Mouse (Mus musculus) frontal cortex, postnatal 10 days (tissue): ENCODE data around the gene Pth1r.
"Not testable (repeated sequence)": the region's sequence is repeated elsewhere in the genome, so short reads cannot be mapped to it uniquely, and the experiment has no call there.

ENCODE experiments used
- DNase-seq, 2 experiments: peaks; one replicate each; pipeline ENCODE4 v3.0.0; 2022; ENCODE audit warnings: low spot score in 2 of 2, mixed read lengths in 1 of 2

The Pth1r gene

GRCm38 (mm10) chr9:110684100-110684831 lies 62.7 kb downstream of the Pth1r start:
- DNase-seq: peak in 1 of 2 experiments; percentile 42

DNA sequence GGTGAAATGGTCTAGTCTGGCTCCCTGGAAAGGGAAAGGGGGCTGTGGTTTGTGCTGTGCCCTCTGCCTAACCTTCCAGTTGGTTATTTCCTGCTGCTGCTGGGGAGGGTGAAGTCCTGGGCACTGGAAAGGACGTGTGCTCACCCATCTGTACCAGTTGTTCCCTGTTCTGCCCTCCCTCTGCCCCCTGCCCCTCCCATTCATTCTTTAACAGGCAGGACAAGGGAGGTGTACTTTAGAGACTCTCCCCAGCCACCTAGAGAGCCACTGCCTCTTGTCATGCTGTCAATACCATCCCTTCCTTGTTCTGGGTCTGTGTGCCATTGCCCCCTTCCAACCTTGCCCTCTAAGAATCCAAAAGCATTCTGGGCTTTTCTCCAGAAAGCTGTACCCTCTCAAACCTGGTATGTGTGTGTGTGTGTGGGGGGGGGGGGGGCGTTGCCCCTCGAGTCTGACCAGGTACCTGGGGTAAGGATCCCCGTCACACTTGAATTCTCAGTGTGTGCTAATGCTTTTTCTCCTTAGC lies 63.3 kb downstream of the Pth1r start:
- DNase-seq: no peak

DNA sequence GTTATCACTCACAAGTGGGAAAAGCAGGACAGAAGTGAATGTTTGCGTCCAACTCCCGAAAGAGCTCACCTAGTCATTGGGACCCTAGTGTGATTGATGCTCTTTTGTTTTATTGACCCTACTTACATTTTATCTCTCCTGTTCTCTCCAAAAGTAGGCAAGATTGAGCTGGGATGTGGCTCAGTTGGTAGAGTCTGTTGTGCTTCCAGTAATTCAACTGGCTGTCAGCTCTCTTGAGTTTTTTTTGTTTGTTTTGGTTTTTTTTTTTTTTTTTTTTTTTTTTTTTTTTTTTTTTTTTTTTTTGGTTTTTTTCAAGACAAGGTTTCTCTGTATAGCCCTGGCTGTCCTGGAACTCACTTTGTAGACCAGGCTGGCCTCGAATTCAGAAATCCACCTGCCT lies 64.2 kb downstream of the Pth1r start:
- DNase-seq: not testable (repeated sequence)

- no peak for DNase-seq
Observed at GRCm38 (mm10) chr9:110682255-110682654, 64.7 kb downstream of the Pth1r start.

GRCm38 (mm10) chr9:110681817-110682216 lies 65.1 kb downstream of the Pth1r start:
- DNase-seq: no peak

GRCm38 (mm10) chr9:110680736-110681507 lies 66.0 kb downstream of the Pth1r start:
- no peak for DNase-seq

- DNase-seq: no peak
Observed at GRCm38 (mm10) chr9:110678886-110679285, 68.1 kb downstream of the Pth1r start.

DNA sequence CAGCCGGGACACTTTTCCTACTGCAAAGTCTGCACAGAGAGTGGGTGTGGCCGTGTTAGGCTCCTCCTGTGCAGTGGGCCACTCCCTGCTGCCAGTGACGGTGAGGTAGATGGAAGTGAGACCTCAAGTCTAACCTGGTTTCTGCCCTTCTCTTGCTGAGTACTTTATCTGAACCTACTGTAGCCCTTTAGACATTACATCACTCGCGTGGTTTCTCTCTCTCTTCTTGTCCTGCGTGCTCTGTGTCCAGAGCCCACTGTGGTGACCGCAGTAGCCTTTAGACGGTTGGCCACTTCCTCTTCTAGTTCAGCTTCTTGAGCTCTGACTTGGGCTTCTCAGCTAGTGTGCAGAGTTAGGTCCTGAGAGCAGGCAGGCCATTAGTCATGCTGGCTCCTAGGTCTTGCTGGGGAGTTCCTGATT lies 70.4 kb downstream of the Pth1r start:
- DNase-seq: no peak

DNA sequence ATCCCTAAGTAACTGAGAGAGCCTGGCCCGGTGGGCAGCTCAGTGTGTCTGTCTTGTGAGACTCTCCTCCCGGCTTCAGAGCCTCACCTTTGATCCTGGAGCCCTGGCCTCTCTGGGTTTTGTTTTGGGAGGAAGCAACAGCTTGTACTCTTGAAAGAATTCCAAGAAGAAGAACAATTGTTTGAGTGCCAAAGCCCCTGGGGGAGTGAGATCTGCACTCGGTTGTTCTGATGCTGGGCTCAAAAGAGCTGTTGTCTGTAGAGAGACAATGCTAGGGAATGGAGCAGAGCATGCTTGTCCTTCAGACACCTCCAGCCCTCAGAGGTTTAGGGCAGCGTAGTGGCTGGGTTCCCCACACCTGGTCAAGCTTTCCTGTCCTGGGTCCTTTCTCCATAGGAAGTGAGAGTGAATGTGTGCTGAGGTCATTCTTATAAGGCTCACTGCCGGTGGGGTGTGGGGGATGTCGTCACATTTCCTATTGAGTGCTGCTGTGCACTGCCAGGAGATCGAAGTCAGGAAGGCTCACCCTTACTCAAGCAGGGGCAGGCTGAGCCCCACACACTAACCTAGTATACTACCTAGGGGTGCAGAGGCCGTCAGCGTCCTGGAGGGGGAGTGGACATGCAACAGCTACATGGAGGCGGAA lies 73.7 kb downstream of the Pth1r start:
- no peak for DNase-seq

DNA sequence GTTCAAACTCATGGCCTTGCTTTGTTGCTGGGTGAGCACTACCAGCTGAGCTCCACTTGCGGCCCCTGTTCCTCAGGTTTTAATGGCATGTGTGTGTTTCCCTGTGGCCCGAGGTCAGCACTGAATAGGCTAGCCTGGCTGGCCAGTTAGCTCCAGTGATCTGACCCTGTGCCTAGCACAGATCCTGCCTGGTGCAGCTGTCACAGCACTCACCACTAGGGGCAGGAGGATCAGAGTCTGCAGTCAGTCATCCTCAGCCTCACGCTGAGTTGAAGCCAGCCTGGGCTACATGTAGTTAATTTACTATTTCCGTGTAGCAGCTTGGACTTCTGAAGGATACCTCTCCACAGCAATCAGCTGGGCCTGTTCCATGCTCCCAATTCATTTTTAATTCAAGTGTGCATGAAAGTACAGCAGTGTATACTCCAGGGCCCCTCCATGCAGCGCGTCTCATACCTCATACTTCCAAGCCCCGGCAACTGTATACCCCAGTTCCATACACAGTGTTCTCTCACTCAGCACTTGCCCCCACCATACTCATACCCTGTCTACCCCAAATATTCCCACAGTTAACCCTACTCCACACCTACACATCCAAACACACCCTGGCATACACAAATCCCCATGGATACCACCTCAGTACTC lies 74.4 kb downstream of the Pth1r start:
- DNase-seq: no peak
